Mouse (Mus musculus): ENCODE measurements around the gene Dlgap1.

GRCm38 (mm10) chr17:70683561-70684167 is 714.8 kb downstream of the Dlgap1 start:
- no peak for TF ChIP-seq EP300 (IDR thresholded peaks at IDR 0.05; ENCODE audit: low read depth)
- TF ChIP-seq CTCF (IDR thresholded peaks at IDR 0.05; ENCODE audit: low read depth), result peak; percentile 88
